Mouse (Mus musculus) lung, adult 2 months (tissue): ENCODE results near the gene Epb41l3.

Experiments used
- CTCF ChIP-seq: fragments of 200-500 bp; IDR thresholded peaks from 2 replicates; pipeline ENCODE4 v1.5.1; 2011; ENCODE audit warnings: mild to moderate bottlenecking, low read length, control low read depth; ENCODE audit not compliant: insufficient read depth
- POLR2A ChIP-seq: fragments of 200-500 bp; IDR thresholded peaks from 2 replicates; pipeline ENCODE4 v1.6.1; 2011; ENCODE audit warnings: low read depth, mild to moderate bottlenecking, control low read depth, low read length, borderline replicate concordance; ENCODE audit errors: extremely low read depth

DNA sequence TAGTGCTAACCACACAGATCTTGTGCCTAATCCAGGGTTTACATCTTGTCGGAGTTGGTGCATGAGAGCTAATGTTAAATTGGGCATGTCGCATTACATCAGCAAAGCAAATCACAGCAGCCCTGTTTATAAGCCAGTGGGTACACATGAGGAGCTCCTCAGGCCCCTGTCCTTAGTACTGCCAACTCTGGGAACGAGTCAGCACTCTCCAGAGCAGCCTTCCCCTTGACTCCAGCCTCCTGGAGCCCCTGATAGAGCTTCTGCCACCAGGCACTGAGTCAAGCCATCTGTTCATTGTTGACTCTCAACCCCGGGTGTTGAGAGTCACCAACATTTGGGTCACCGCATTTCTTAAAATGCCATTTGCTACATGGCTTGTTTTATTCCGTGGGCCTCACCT lies 192.0 kb downstream of the Epb41l3 start:
- TF ChIP-seq CTCF (no peak), POLR2A (no peak)
